Mouse (Mus musculus): Measurements from ENCODE around the gene Taar7d.
"Not testable (repeated sequence)": the region's sequence is repeated elsewhere in the genome, so short reads cannot be mapped to it uniquely, and the experiment has no call there.

Taar7d gene

GRCm38 (mm10) chr10:24026922-24027321 is at the start of gene Taar7d:
TSS of gene Taar7d (plus strand) at chr10:24027222.
- no peak for DNase-seq (ENCODE audit: low read depth)

GRCm38 (mm10) chr10:23977958-23978357 is 49.1 kb upstream of the Taar7d start:
- no peak for DNase-seq (ENCODE audit: low read depth)

GRCm38 (mm10) chr10:23978901-23979705 is 47.9 kb upstream of the Taar7d start:
- DNase-seq (ENCODE audit: low read depth), result peak; percentile 22

GRCm38 (mm10) chr10:23985546-23985945 is 41.5 kb upstream of the Taar7d start, which contains the start of gene Taar6:
TSS of gene Taar6 (minus strand) at chr10:23985646.
- DNase-seq (ENCODE audit: low read depth), result no peak

GRCm38 (mm10) chr10:23986419-23986818 is 40.6 kb upstream of the Taar7d start:
- no peak for DNase-seq (ENCODE audit: low read depth)

GRCm38 (mm10) chr10:23993381-23993780 is 33.6 kb upstream of the Taar7d start, which contains the start of gene Taar7a:
TSS of gene Taar7a (minus strand) at chr10:23993481.
- DNase-seq (ENCODE audit: low read depth), result no peak

GRCm38 (mm10) chr10:23999639-24000038 is 27.4 kb upstream of the Taar7d start, which contains the start of gene Taar7b:
TSS of gene Taar7b (plus strand) at chr10:23999939.
- no peak for DNase-seq (ENCODE audit: low read depth)

GRCm38 (mm10) chr10:24006442-24006841 is 20.6 kb upstream of the Taar7d start:
- no peak for DNase-seq (ENCODE audit: low read depth)

GRCm38 (mm10) chr10:24007034-24007433 is 20.0 kb upstream of the Taar7d start:
- DNase-seq (ENCODE audit: low read depth), result no peak

GRCm38 (mm10) chr10:24008143-24008542 is 18.9 kb upstream of the Taar7d start:
- no peak for DNase-seq (ENCODE audit: low read depth)

GRCm38 (mm10) chr10:24031347-24031746 is 4.3 kb downstream of the Taar7d start:
- no peak for DNase-seq (ENCODE audit: low read depth)

- DNase-seq (ENCODE audit: low read depth), result no peak
These were observed 10.3 kb downstream of the Taar7d start, which contains the start of gene Taar7e for GRCm38 (mm10) chr10:24037314-24037713. TSS of gene Taar7e (plus strand) at chr10:24037614.

- no peak for DNase-seq (ENCODE audit: low read depth)
These were observed 13.3 kb downstream of the Taar7d start for GRCm38 (mm10) chr10:24040120-24040869.

- no peak for DNase-seq (ENCODE audit: low read depth)
These were observed 22.2 kb downstream of the Taar7d start, which contains the start of gene Taar7f for GRCm38 (mm10) chr10:24049210-24049609. TSS of gene Taar7f (plus strand) at chr10:24049510.

GRCm38 (mm10) chr10:24052039-24052438 is 25.0 kb downstream of the Taar7d start:
- no peak for DNase-seq (ENCODE audit: low read depth)

- no peak for DNase-seq (ENCODE audit: low read depth)
These were observed 32.0 kb downstream of the Taar7d start for GRCm38 (mm10) chr10:24058986-24059385.

- DNase-seq (ENCODE audit: low read depth), result not testable (repeated sequence)
These were observed 47.7 kb downstream of the Taar7d start for GRCm38 (mm10) chr10:24074751-24075150.

GRCm38 (mm10) chr10:24076200-24076599 is 49.2 kb downstream of the Taar7d start, which contains the start of gene Taar8a:
TSS of gene Taar8a (plus strand) at chr10:24076500.
- DNase-seq (ENCODE audit: low read depth), result not testable (repeated sequence)

All from fibroblast of lung, adult 2 months (primary cell).